Mouse (Mus musculus): ENCODE results near the gene Rpl18. TPM values are rescaled to one million over a fixed set of nuclear protein-coding genes. Genes with fewer than 3 reads are reported as not detected.

The Rpl18 gene
- total RNA-seq, 1 experiment from 2014 or later: 964 TPM

GRCm38 (mm10) chr7:45733477-45733876, 18.2 kb downstream of the Rpl18 start:
- no peak for DNase-seq

DNA sequence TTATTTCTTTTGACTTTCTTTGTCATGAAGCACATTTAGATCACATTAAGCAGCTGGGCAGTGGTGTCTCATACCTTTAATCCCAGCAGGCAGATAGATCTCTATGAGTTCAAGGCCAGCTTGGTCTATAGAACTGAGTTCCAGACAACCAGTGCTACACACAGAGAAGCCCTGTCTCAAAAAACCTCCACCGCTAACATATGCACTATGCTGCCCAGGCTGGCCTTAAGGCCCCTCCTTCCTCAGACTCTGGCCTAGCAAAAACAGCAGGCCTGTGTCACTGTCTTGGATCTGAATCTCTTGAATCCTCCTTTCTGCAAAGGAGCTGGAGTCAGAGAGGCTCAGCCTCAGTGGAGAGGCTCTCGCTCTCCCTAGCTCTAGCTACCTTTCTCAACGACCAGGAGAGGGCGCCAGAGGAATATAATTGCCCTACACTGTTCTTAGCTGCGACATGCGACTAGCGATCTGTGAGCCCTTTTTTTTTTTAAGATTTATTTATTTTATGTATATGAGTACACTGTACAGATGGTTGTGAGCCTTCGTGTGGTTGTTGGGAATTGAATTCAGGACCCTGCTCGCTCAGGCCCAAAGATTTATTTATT, 24.0 kb downstream of the Rpl18 start:
- DNase-seq: peak; percentile 80

- no peak for DNase-seq
These were observed 24.6 kb downstream of the Rpl18 start for GRCm38 (mm10) chr7:45739820-45740219.

DNA sequence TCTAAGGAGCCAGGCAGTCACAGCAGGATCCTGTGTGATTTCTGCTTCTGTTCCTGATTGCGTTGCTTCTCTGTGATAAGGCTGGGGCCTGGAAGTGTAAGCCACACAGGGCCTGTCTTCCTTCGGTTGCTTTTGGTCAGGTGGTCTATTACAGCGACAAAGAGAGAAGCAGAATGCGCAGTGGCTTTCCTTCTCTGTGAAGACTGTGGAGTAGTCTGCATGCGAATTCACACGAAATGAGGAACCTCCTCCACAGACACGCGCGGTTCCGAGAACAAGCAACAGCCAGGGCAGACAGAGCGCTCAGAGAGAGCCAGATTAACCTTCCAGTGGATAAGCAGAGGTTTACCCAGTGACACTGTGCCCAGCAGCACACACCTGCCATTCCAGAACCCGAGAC, 26.1 kb downstream of the Rpl18 start:
- DNase-seq: no peak

- no peak for DNase-seq
These were observed 26.5 kb downstream of the Rpl18 start for GRCm38 (mm10) chr7:45741777-45742176.

DNA sequence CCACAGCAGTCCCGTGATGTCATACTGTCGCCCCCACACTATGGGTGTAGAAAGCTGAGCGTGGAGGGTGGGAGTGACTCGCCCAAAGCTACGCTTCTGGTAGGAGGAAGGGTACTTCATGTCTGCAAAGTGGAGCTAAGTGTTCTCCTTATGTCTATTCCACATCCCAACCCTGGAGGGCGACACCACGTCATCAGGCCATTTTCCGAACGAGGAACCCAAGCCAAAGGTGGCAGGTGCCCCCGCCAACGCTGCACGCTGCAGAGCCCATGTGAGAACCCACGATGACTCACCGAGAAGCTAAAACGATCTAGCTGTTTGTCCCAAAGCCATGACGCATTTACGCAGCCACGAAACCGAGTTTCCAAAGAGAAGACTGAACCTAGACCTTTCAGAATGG, 27.1 kb downstream of the Rpl18 start:
- DNase-seq: peak; percentile 34

DNA sequence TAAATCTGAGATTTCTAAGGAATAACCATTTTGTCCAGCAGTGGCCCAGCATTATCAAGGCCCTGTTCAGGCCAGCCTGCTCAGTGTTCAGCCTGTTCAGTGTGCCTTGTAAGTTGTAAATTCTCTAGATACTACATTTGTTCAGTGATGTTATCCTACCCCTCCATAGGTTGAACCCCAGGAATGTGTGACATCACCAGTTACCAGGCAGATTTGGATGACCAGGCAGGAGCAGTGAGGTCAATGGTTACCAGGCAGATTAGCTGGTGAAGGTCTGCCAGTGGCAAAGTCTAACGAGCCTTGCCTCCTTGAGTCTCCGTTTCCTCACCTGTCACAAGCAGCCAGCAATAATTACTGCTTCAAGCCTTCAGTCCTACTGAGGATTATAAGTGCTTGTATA, 29.1 kb downstream of the Rpl18 start:
- peak; percentile 59 for DNase-seq

DNA sequence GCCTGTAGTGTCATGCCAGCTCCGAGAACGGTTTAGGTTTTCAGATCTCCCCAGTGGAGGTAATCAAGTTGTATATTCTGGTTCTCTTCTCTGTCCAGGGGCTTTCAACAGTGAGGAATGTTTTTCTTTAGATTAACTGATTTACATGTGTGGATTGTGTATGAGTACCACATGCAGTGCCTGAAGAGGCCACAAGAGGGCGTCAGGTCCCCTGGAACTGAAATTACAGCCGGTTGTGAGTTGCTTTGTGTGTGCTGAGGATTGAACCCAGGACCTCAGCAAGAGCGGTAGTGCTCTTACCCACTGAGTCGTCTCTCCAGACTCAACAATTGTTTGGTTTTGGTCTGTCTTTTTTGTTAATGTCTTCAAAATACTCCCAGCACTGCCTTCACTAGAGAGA, 31.3 kb downstream of the Rpl18 start:
- no peak for DNase-seq

GRCm38 (mm10) chr7:45747450-45747849, 32.2 kb downstream of the Rpl18 start:
- no peak for DNase-seq

DNA sequence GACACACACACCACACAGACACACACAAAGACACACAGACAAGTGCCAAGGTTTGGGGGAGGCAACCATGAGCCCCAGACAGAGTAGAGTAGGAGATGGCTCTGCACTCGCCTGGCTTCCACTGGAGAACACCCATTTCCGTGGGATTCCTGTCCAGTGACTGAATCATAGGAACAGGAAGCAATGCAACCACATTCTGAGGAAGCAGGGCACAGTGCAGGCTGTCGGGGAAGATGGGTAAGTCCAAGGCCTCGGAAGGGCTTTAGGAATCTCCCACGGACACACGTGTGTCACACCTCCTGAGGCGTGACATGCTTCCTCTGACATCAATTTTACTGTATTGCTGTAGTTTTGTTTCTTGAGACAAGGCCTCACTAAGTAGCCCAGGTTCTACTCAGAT, 32.9 kb downstream of the Rpl18 start:
- DNase-seq: no peak

DNA sequence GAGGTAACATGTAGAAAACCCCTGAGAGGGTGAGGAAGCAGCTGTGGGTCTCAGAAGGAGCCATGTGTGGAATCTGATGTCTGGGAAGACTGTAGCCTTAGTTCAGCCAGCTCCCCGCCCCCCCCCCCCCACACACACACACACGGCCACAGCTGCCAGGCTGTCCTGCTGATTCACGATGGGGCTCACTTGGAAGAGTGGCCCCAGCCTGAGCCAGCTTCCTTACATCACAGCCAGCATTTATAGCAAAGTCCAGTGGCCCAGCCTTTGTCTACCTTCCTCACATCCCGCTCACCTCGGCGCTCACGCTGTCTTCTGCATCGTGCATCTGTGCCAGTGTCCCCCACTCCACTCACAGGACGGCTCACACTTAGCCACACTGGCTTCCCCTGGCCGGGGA, 34.1 kb downstream of the Rpl18 start:
- DNase-seq: peak; percentile 28

DNA sequence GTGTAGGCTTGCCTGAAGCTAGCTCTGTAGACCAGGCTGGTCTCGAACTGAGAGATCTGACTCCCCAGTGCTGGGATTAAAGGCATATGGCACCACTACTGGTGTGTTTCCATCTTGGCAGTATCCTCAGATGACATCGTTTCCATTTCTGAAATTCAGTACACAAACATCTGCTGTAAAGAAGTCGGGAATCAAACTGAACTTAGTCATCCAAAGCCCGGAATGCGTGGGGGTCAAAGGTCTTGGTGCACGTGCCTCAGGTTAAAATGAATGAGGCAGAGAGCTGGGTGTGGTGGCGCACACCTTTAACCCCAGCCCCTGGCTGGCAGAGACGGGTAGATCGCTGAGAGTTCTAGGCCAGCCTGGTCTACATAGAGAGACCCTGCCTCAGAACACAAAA, 34.9 kb downstream of the Rpl18 start:
- DNase-seq: no peak

- no peak for DNase-seq
These were observed 40.4 kb downstream of the Rpl18 start for GRCm38 (mm10) chr7:45755703-45756102.

DNA sequence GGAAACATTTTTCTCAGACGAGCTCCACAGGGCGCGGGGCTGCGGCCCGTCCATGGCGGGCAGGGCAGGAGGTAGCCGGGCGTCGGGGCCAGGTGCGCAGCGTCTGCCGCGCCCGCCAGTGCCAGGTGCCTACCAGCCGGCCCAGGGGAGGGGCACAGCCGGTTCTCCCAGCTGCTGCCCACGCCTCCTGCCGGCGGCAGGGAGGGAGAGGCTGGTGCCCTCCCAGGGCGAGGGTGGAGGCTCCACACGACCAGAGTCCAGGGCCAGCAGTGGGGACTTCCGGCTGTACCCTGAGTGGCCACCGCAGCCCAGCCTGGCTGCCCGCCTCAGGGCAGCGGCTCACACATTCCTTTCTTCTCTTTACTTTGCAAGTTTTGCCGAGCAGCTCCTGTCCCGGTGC, 44.1 kb downstream of the Rpl18 start:
- DNase-seq: no peak

GRCm38 (mm10) chr7:45760151-45760550, 44.9 kb downstream of the Rpl18 start:
- no peak for DNase-seq

DNA sequence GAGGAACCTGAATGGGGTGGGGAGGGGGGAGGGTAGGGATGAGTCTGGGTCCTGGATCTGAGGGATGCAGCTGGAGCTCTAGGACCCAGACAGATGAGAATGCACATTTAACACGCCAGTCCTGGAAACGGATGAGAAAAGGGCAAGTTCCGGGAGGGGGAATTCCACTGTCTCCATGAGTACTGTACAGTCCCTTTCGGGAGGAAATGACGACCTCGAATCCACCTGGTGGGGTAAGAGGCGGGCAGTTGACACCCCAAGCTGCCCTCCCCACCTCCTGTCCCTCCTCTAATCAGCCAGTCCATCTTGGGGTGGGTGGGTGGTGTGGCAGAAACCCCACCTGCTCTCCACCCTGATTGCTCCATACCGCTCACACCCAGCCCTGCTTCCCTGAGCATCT, 50.7 kb downstream of the Rpl18 start:
- DNase-seq: no peak

GRCm38 (mm10) chr7:45766764-45767163, 51.5 kb downstream of the Rpl18 start:
- DNase-seq: no peak

DNA sequence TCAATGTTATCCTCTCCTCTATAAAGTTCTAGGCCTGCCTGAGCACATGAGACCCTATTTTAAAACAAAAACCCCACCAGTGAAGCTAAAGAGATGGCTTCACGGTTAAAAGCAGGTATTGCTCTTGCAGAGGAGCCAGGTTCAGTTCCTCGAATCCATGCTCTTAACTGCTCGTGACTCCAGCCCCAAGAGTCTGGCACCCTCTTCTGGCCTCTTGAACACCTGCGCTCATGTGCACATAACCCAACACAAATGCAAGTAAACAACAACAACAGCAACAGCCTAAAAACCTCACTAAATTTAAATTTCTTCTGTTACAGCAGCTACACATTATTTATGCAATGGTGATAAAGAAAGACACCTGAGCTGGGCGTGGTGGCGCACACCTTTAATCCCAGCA, 52.2 kb downstream of the Rpl18 start:
- no peak for DNase-seq

Other genes starting within 250 kb of the Rpl18 start
- gene Bax, start 248.6 kb upstream of the Rpl18 start, total RNA-seq (2021): 61.4 and 68.8 TPM in 2 replicates
- 0.46 and 0.67 TPM in 2 replicates for gene Tulp2, start 233.6 kb upstream of the Rpl18 start, total RNA-seq (2021)
- gene Gm45808, start 228.6 kb upstream of the Rpl18 start, total RNA-seq (2021): 21.0 and 40.1 TPM in 2 replicates
- 62.3 and 75.5 TPM in 2 replicates for gene Dhdh, start 226.7 kb upstream of the Rpl18 start, total RNA-seq (2021)
- gene Nucb1, start 205.1 kb upstream of the Rpl18 start, total RNA-seq (2021): 220 and 264 TPM in 2 replicates
- 28.0 and 29.6 TPM in 2 replicates for gene Ppp1r15a, start 189.2 kb upstream of the Rpl18 start, total RNA-seq (2021)
- gene Plekha4, start 189.1 kb upstream of the Rpl18 start, total RNA-seq (2021): 3.2 and 3.3 TPM in 2 replicates
- 0.95 and 1.0 TPM in 2 replicates for gene Hsd17b14, start 160.6 kb upstream of the Rpl18 start, total RNA-seq (2021)
- 218 and 244 TPM in 2 replicates for gene Bcat2, start 145.3 kb upstream of the Rpl18 start, total RNA-seq (2021)
- not detected in 2 replicates for gene Fgf21, start 100.0 kb upstream of the Rpl18 start, total RNA-seq (2021)
- not detected in 2 replicates for gene Fut1, start 98.2 kb upstream of the Rpl18 start, total RNA-seq (2021)
- 0.36 TPM in 1 of 2 replicates, not detected in the other for gene Izumo1, start 93.6 kb upstream of the Rpl18 start, total RNA-seq (2021)
- 21.3 and 23.3 TPM in 2 replicates for gene Rasip1, start 88.0 kb upstream of the Rpl18 start, total RNA-seq (2021)
- 3.5 and 4.3 TPM in 2 replicates for gene Mamstr, start 75.5 kb upstream of the Rpl18 start, total RNA-seq (2021)
- not detected in 2 replicates for gene Fut2, start 49.1 kb upstream of the Rpl18 start, total RNA-seq (2021)
- gene Ntn5, start 31.4 kb upstream of the Rpl18 start, total RNA-seq (2021): not detected in 2 replicates
- 0.39 TPM in 1 of 2 replicates, not detected in the other for gene Sec1, start 21.1 kb upstream of the Rpl18 start, total RNA-seq (2021)
- gene Car11, start 15.6 kb upstream of the Rpl18 start, total RNA-seq (2021): 15.7 and 15.8 TPM in 2 replicates
- 282 and 444 TPM in 2 replicates for gene Dbp, start 10.4 kb upstream of the Rpl18 start, total RNA-seq (2021)
- 38.2 and 42.0 TPM in 2 replicates for gene Sphk2, start 2.5 kb downstream of the Rpl18 start, total RNA-seq (2021)
- gene Fam83e, start 5.8 kb downstream of the Rpl18 start, total RNA-seq (2021): 0.30 and 0.76 TPM in 2 replicates
- gene Spaca4, start 10.4 kb downstream of the Rpl18 start, total RNA-seq (2021): not detected in 2 replicates
- gene Lmtk3, start 68.3 kb downstream of the Rpl18 start, total RNA-seq (2021): 10.0 and 14.8 TPM in 2 replicates
- gene Sult2b1, start 69.2 kb downstream of the Rpl18 start, total RNA-seq (2021): 0.90 and 1.1 TPM in 2 replicates
- gene Cyth2, start 99.1 kb downstream of the Rpl18 start, total RNA-seq (2021): 114 and 134 TPM in 2 replicates
- 0.30 and 0.33 TPM in 2 replicates for gene Kcnj14, start 109.3 kb downstream of the Rpl18 start, total RNA-seq (2021)
- 22.3 and 26.6 TPM in 2 replicates for gene Grwd1, start 115.5 kb downstream of the Rpl18 start, total RNA-seq (2021)
- gene Kdelr1, start 157.3 kb downstream of the Rpl18 start, total RNA-seq (2021): 140 and 141 TPM in 2 replicates
- gene Grin2d, start 162.9 kb downstream of the Rpl18 start, total RNA-seq (2021): 0.43 and 1.2 TPM in 2 replicates
- gene Syngr4, start 181.3 kb downstream of the Rpl18 start, total RNA-seq (2021): 0.70 TPM in 1 of 2 replicates, not detected in the other
- gene Tmem143, start 181.5 kb downstream of the Rpl18 start, total RNA-seq (2021): 53.0 and 61.3 TPM in 2 replicates
- 231 and 241 TPM in 2 replicates for gene Emp3, start 205.9 kb downstream of the Rpl18 start, total RNA-seq (2021)
- 26.4 and 27.9 TPM in 2 replicates for gene Ccdc114, start 208.6 kb downstream of the Rpl18 start, total RNA-seq (2021)

All from adrenal gland, postnatal 25 days (tissue).